Mouse (Mus musculus) forebrain, embryonic 12.5 days (tissue): Measurements from ENCODE around the gene Igf2bp2. TPM values are rescaled to one million over a fixed set of nuclear protein-coding genes. Genes with fewer than 3 reads are reported as not detected.

Experiments used
- ATAC-seq: fragments of 200-750 bp; cut with Nextera tagmentation; 2 replicates; pipeline ENCODE4 v1.8.0; 2017; ENCODE audit warnings: moderate TSS enrichment; ENCODE audit not compliant: low FRiP score
- H3K27ac ChIP-seq: fragments of 300-500 bp; sonication (generic); 2 replicates; pipeline ENCODE4 v1.5.1; 2016; ENCODE audit warnings: mild to moderate bottlenecking
- H3K27me3 ChIP-seq: fragments of 300-500 bp; sonication (generic); 2 replicates; pipeline ENCODE4 v1.6.1; 2016; ENCODE audit warnings: mild to moderate bottlenecking
- H3K36me3 ChIP-seq: fragments of 300-500 bp; sonication (generic); replicated peaks from 2 replicates; pipeline ENCODE4 v1.6.1; 2016; ENCODE audit warnings: mild to moderate bottlenecking
- H3K4me1 ChIP-seq: fragments of 300-500 bp; sonication (generic); 2 replicates; pipeline ENCODE4 v1.6.1; 2016
- H3K4me2 ChIP-seq: fragments of 300-500 bp; sonication (generic); 2 replicates; pipeline ENCODE4 v1.6.1; 2016; ENCODE audit warnings: mild to moderate bottlenecking, moderate library complexity
- H3K4me3 ChIP-seq: fragments of 300-500 bp; sonication (generic); replicated peaks from 2 replicates; pipeline ENCODE4 v1.5.1; 2016; ENCODE audit warnings: mild to moderate bottlenecking
- H3K9ac ChIP-seq: fragments of 300-500 bp; sonication (generic); 2 replicates; pipeline ENCODE4 v1.6.1; 2016; ENCODE audit warnings: mild to moderate bottlenecking
- H3K9me3 ChIP-seq: fragments of 300-500 bp; sonication (generic); 2 replicates; pipeline ENCODE4 v1.6.1; 2016
- WGBS: fragments of 180-500 bp; shearing (Covaris S2); methylation state at CpG from one replicate; pipeline ENCODE4 v1.1.7; 2016; 5-methylcytosine and 5-hydroxymethylcytosine counted together
- polyA plus RNA-seq: library from polyadenylated mRNA; unstranded; fragments of >200 nt; fragmentation: Nextera tagmentation; extraction: Ambion mirVana; gene quantifications from 2 replicates; pipeline ENCODE4 v1.2.1, GENCODE M21; 2016

The Igf2bp2 gene
- polyA plus RNA-seq, 1 experiment from 2014 or later: 102 TPM

GRCm38 (mm10) chr16:22163456-22163851 is 355 bp upstream of the Igf2bp2 start:
- Histone ChIP-seq H3K9ac (peak overlapping the region; percentile 97), H3K9me3 (no peaks in the 10 kb centered on the region), H3K36me3 (peaks cover 3% of the 10 kb centered on the region; the same call in 1 of the 2 replicates), H3K4me1 (peaks cover 28% of the 10 kb centered on the region), H3K27me3 (no peaks in the 10 kb centered on the region), H3K27ac (peak overlapping the region; percentile 94), H3K4me2 (peak overlapping the region; percentile 85), H3K4me3 (peak overlapping the region; percentile 97)
- peak; percentile 65 for ATAC-seq
- WGBS: 0% methylated on average over 27 of the region's 27 CpGs

GRCm38 (mm10) chr16:22162066-22162511 is 1.0 kb downstream of the Igf2bp2 start:
- Histone ChIP-seq H3K4me1 (peaks cover 34% of the 10 kb centered on the region), H3K4me3 (peak overlapping the region; percentile 97), H3K9me3 (no peaks in the 10 kb centered on the region), H3K27ac (peak overlapping the region; percentile 94), H3K27me3 (no peaks in the 10 kb centered on the region), H3K4me2 (peak overlapping the region; percentile 85), H3K36me3 (no peaks in the 10 kb centered on the region), H3K9ac (peak overlapping the region; percentile 97)
- peak; percentile 18 for ATAC-seq
- WGBS: 0% methylated on average over 19 of the region's 19 CpGs

GRCm38 (mm10) chr16:22161351-22162065 is 1.6 kb downstream of the Igf2bp2 start:
- no peaks in the 10 kb centered on the region for H3K36me3 ChIP-seq
- WGBS: under 1% methylated on average over 70 of the region's 71 CpGs
- H3K9ac ChIP-seq: peak overlapping the region; percentile 97
- H3K4me2 ChIP-seq: peak overlapping the region; percentile 85
- H3K9me3 ChIP-seq: no peaks in the 10 kb centered on the region
- no peaks in the 10 kb centered on the region for H3K27me3 ChIP-seq
- ATAC-seq: no peak; the same call in 1 of the 2 replicates
- H3K4me3 ChIP-seq: peak overlapping the region; percentile 97
- peak overlapping the region; percentile 94 for H3K27ac ChIP-seq
- peaks cover 34% of the 10 kb centered on the region for H3K4me1 ChIP-seq

- no peak for ATAC-seq
- peak overlapping the region; percentile 85 for H3K4me2 ChIP-seq
- H3K36me3 ChIP-seq: no peaks in the 10 kb centered on the region
- H3K27me3 ChIP-seq: no peaks in the 10 kb centered on the region
- H3K27ac ChIP-seq: no peak overlapping the region
- H3K4me3 ChIP-seq: peak overlapping the region; percentile 97
- H3K4me1 ChIP-seq: peaks cover 38% of the 10 kb centered on the region
- WGBS: 0% methylated on average over 16 of the region's 16 CpGs
- H3K9ac ChIP-seq: peak overlapping the region; percentile 97; the same call in 1 of the 2 replicates
- no peaks in the 10 kb centered on the region for H3K9me3 ChIP-seq
These were observed 2.5 kb downstream of the Igf2bp2 start for GRCm38 (mm10) chr16:22160386-22161145.

GRCm38 (mm10) chr16:22152941-22153444 is 10.1 kb downstream of the Igf2bp2 start:
- no peak overlapping the region for H3K27ac ChIP-seq
- H3K4me1 ChIP-seq: peaks cover 40% of the 10 kb centered on the region
- H3K36me3 ChIP-seq: no peaks in the 10 kb centered on the region
- ATAC-seq: no peak
- H3K4me3 ChIP-seq: no peak overlapping the region
- WGBS: 89% methylated on average over 11 of the region's 11 CpGs
- no peak overlapping the region for H3K4me2 ChIP-seq
- H3K9ac ChIP-seq: no peak overlapping the region
- no peaks in the 10 kb centered on the region for H3K9me3 ChIP-seq
- H3K27me3 ChIP-seq: no peaks in the 10 kb centered on the region

GRCm38 (mm10) chr16:22151706-22152315 is 11.3 kb downstream of the Igf2bp2 start:
- ATAC-seq: no peak
- Histone ChIP-seq H3K9me3 (no peaks in the 10 kb centered on the region), H3K9ac (no peak overlapping the region), H3K36me3 (no peaks in the 10 kb centered on the region), H3K27ac (peak overlapping the region; percentile 25; the same call in 1 of the 2 replicates), H3K4me2 (0 out of 2 replicates have a peak overlapping the region, but pooled peaks have one; percentile 2), H3K4me1 (peaks cover 43% of the 10 kb centered on the region), H3K27me3 (no peaks in the 10 kb centered on the region), H3K4me3 (no peak overlapping the region)
- WGBS: 14% methylated on average over 8 of the region's 11 CpGs

- Histone ChIP-seq H3K27ac (no peak overlapping the region), H3K4me1 (peaks cover 41% of the 10 kb centered on the region), H3K4me2 (no peak overlapping the region), H3K36me3 (no peaks in the 10 kb centered on the region), H3K9ac (no peak overlapping the region), H3K4me3 (no peak overlapping the region), H3K27me3 (no peaks in the 10 kb centered on the region), H3K9me3 (no peaks in the 10 kb centered on the region)
- ATAC-seq: no peak
- WGBS: 48% methylated on average over 2 of the region's 2 CpGs
These were observed 12.7 kb downstream of the Igf2bp2 start for GRCm38 (mm10) chr16:22150421-22150820.

GRCm38 (mm10) chr16:22149659-22150345 is 13.3 kb downstream of the Igf2bp2 start:
- no peak overlapping the region for H3K27ac ChIP-seq
- WGBS: 24% methylated on average over 10 of the region's 10 CpGs
- H3K9ac ChIP-seq: no peak overlapping the region
- H3K4me1 ChIP-seq: peaks cover 41% of the 10 kb centered on the region
- no peaks in the 10 kb centered on the region for H3K9me3 ChIP-seq
- ATAC-seq: no peak
- H3K4me2 ChIP-seq: no peak overlapping the region
- no peaks in the 10 kb centered on the region for H3K36me3 ChIP-seq
- H3K27me3 ChIP-seq: no peaks in the 10 kb centered on the region
- no peak overlapping the region for H3K4me3 ChIP-seq

- Histone ChIP-seq H3K4me1 (peaks cover 41% of the 10 kb centered on the region), H3K9ac (no peak overlapping the region), H3K4me3 (no peak overlapping the region), H3K4me2 (no peak overlapping the region), H3K27me3 (no peaks in the 10 kb centered on the region), H3K27ac (no peak overlapping the region), H3K9me3 (no peaks in the 10 kb centered on the region), H3K36me3 (no peaks in the 10 kb centered on the region)
- ATAC-seq: no peak
- WGBS: 24% methylated on average over 2 of the region's 2 CpGs
These were observed 14.0 kb downstream of the Igf2bp2 start for GRCm38 (mm10) chr16:22149076-22149475.

- Histone ChIP-seq H3K9ac (no peak overlapping the region), H3K4me1 (peaks cover 36% of the 10 kb centered on the region), H3K27me3 (no peaks in the 10 kb centered on the region), H3K9me3 (no peaks in the 10 kb centered on the region), H3K36me3 (no peaks in the 10 kb centered on the region), H3K27ac (no peak overlapping the region), H3K4me3 (no peak overlapping the region), H3K4me2 (no peak overlapping the region)
- 75% methylated on average over 1 of the region's 1 CpGs for WGBS
- no peak for ATAC-seq
These were observed 16.0 kb downstream of the Igf2bp2 start for GRCm38 (mm10) chr16:22147131-22147530.

GRCm38 (mm10) chr16:22146071-22146470 is 17.0 kb downstream of the Igf2bp2 start:
- no peak overlapping the region for H3K27ac ChIP-seq
- 92% methylated on average over 7 of the region's 7 CpGs for WGBS
- H3K9ac ChIP-seq: no peak overlapping the region
- H3K27me3 ChIP-seq: no peaks in the 10 kb centered on the region
- no peak overlapping the region for H3K4me2 ChIP-seq
- H3K9me3 ChIP-seq: no peaks in the 10 kb centered on the region
- H3K4me3 ChIP-seq: no peak overlapping the region
- peaks cover 33% of the 10 kb centered on the region for H3K4me1 ChIP-seq
- no peaks in the 10 kb centered on the region for H3K36me3 ChIP-seq
- ATAC-seq: no peak
